Mouse (Mus musculus) layer of hippocampus, adult 11-12 months (tissue): ENCODE measurements around the gene Klk7.

ENCODE experiments used
- DNase-seq: peaks from one replicate; pipeline ENCODE4 v3.0.0; 2022; ENCODE audit warnings: low spot score

Klk7 gene

GRCm38 (mm10) chr7:43810994-43811393, at the start of gene Klk7:
TSS of gene Klk7 (plus strand) at chr7:43811294.
- no peak for DNase-seq

GRCm38 (mm10) chr7:43766484-43766883, 44.6 kb upstream of the Klk7 start:
- DNase-seq: no peak

- DNase-seq: no peak
Observed at GRCm38 (mm10) chr7:43768597-43768996, 42.5 kb upstream of the Klk7 start, which contains the start of gene Klk12. TSS of gene Klk12 (plus strand) at chr7:43768897.

GRCm38 (mm10) chr7:43769636-43770035, 41.5 kb upstream of the Klk7 start:
- no peak for DNase-seq

GRCm38 (mm10) chr7:43770701-43771100, 40.4 kb upstream of the Klk7 start:
- no peak for DNase-seq

GRCm38 (mm10) chr7:43771916-43772315, 39.2 kb upstream of the Klk7 start:
- DNase-seq: no peak

- no peak for DNase-seq
Observed at GRCm38 (mm10) chr7:43772901-43773300, 38.2 kb upstream of the Klk7 start.

- no peak for DNase-seq
Observed at GRCm38 (mm10) chr7:43774364-43774763, 36.7 kb upstream of the Klk7 start, which contains the start of gene Klk11. TSS of gene Klk11 (plus strand) at chr7:43774604.

- no peak for DNase-seq
Observed at GRCm38 (mm10) chr7:43774802-43775201, 36.3 kb upstream of the Klk7 start.

GRCm38 (mm10) chr7:43775311-43776057, 35.6 kb upstream of the Klk7 start:
- DNase-seq: no peak

GRCm38 (mm10) chr7:43776506-43776905, 34.6 kb upstream of the Klk7 start:
- DNase-seq: no peak

GRCm38 (mm10) chr7:43777423-43777822, 33.7 kb upstream of the Klk7 start:
- no peak for DNase-seq

- DNase-seq: no peak
Observed at GRCm38 (mm10) chr7:43778176-43778970, 32.7 kb upstream of the Klk7 start.

GRCm38 (mm10) chr7:43780241-43780640, 30.9 kb upstream of the Klk7 start:
- no peak for DNase-seq

- DNase-seq: no peak
Observed at GRCm38 (mm10) chr7:43780746-43781145, 30.3 kb upstream of the Klk7 start, which contains the start of gene Klk10. TSS of gene Klk10 (plus strand) at chr7:43781035.

- no peak for DNase-seq
Observed at GRCm38 (mm10) chr7:43781541-43781940, 29.6 kb upstream of the Klk7 start.

GRCm38 (mm10) chr7:43782275-43783265, 28.5 kb upstream of the Klk7 start:
- DNase-seq: peak; percentile 72

GRCm38 (mm10) chr7:43785286-43785685, 25.8 kb upstream of the Klk7 start:
- DNase-seq: no peak

GRCm38 (mm10) chr7:43788096-43788495, 23.0 kb upstream of the Klk7 start:
- DNase-seq: peak; percentile 23

- no peak for DNase-seq
Observed at GRCm38 (mm10) chr7:43789295-43789694, 21.8 kb upstream of the Klk7 start.

GRCm38 (mm10) chr7:43791591-43791990, 19.5 kb upstream of the Klk7 start, which contains the start of gene Klk9:
TSS of gene Klk9 (plus strand) at chr7:43791891.
- DNase-seq: no peak

GRCm38 (mm10) chr7:43796355-43796754, 14.7 kb upstream of the Klk7 start:
- DNase-seq: no peak
